Mouse (Mus musculus) intestine, embryonic 16.5 days (tissue): Measurements from ENCODE around the gene Edem2. TPM values are rescaled to one million over a fixed set of nuclear protein-coding genes. Genes with fewer than 3 reads are reported as not detected.
"Not testable (repeated sequence)": the region's sequence is repeated elsewhere in the genome, so short reads cannot be mapped to it uniquely, and the experiment has no call there.

Source experiments
- ATAC-seq: fragments of 200-750 bp; cut with Nextera tagmentation; 2 replicates; pipeline ENCODE4 v1.8.0; 2017; ENCODE audit warnings: moderate TSS enrichment, moderate library complexity
- H3K27ac ChIP-seq: fragments of 300-500 bp; sonication (generic); 2 replicates; pipeline ENCODE4 v1.5.1; 2014; ENCODE audit warnings: mild to moderate bottlenecking, low read length
- H3K27me3 ChIP-seq: fragments of 300-500 bp; sonication (generic); replicated peaks from 2 replicates; pipeline ENCODE4 v1.6.1; 2014; ENCODE audit warnings: low read length, control low read depth, mixed read lengths; ENCODE audit not compliant: control insufficient read depth, insufficient read depth
- H3K36me3 ChIP-seq: fragments of 300-500 bp; sonication (generic); 2 replicates; pipeline ENCODE4 v1.6.1; 2014; ENCODE audit warnings: low read length, control low read depth; ENCODE audit not compliant: control insufficient read depth, insufficient read depth
- H3K4me1 ChIP-seq: fragments of 300-500 bp; sonication (generic); 2 replicates; pipeline ENCODE4 v1.6.1; 2014; ENCODE audit warnings: low read length, control low read depth, mixed read lengths; ENCODE audit not compliant: control insufficient read depth, insufficient read depth
- H3K4me2 ChIP-seq: fragments of 300-500 bp; sonication (generic); 2 replicates; pipeline ENCODE4 v1.6.1; 2014; ENCODE audit warnings: low read depth, low read length, control low read depth
- H3K4me3 ChIP-seq: fragments of 300-500 bp; sonication (generic); 2 replicates; pipeline ENCODE4 v1.5.1; 2014; ENCODE audit warnings: mild to moderate bottlenecking, low read length
- H3K9ac ChIP-seq: fragments of 300-500 bp; sonication (generic); 2 replicates; pipeline ENCODE4 v1.6.1; 2014; ENCODE audit warnings: low read depth, low read length
- H3K9me3 ChIP-seq: fragments of 300-500 bp; sonication (generic); 2 replicates; pipeline ENCODE4 v1.6.1; 2016; ENCODE audit warnings: low read length, control low read depth; ENCODE audit not compliant: control insufficient read depth
- WGBS: fragments of 180-500 bp; shearing (Covaris S2); extraction: QIAGEN DNeasy Blood & Tissue Kit; methylation state at CpG from one replicate; pipeline ENCODE4 v1.1.7; 2014; 5-methylcytosine and 5-hydroxymethylcytosine counted together
- polyA plus RNA-seq: library from polyadenylated mRNA; unstranded; fragments of >200 nt; fragmentation: Nextera tagmentation; extraction: Ambion mirVana; gene quantifications from 2 replicates; pipeline ENCODE4 v1.2.1, GENCODE M21; 2015

Gene Edem2
- polyA plus RNA-seq, 1 experiment from 2014 or later: 85.7 TPM

DNA sequence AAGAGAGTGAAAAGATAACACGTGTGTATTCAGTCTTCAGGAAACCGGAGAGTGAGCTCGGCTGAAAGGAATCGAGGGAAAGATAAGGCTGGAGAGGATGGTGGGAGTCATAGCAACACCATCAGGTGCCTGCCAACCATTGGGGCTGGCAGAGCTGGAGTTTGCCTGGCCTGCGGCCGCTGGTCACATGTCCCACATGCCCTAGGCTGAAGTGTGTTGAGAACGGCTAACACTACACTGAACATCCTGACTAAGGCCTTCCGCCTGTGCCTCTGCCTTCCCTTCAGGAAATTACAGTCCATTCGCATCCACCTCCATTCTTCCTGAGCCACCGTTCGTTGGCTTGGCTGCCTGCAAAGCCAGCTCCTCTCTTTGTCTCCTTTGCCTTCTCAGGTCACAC lies 12.9 kb upstream of the Edem2 start:
- Histone ChIP-seq H3K9ac (no peak overlapping the region), H3K36me3 (no peaks in the 10 kb centered on the region), H3K9me3 (no peaks in the 10 kb centered on the region), H3K27me3 (no peaks in the 10 kb centered on the region), H3K4me3 (no peak overlapping the region), H3K4me1 (peaks cover 5% of the 10 kb centered on the region; the same call in 1 of the 2 replicates), H3K4me2 (no peak overlapping the region), H3K27ac (no peak overlapping the region)
- 0 out of 2 replicates have a peak, but pooled peaks have one; percentile 31 for ATAC-seq
- 66% methylated on average over 11 of the region's 11 CpGs for WGBS

GRCm38 (mm10) chr2:155737803-155738202 lies 8.5 kb upstream of the Edem2 start:
- Histone ChIP-seq H3K4me2 (no peak overlapping the region), H3K4me3 (no peak overlapping the region), H3K27ac (no peak overlapping the region), H3K36me3 (no peaks in the 10 kb centered on the region), H3K9me3 (no peaks in the 10 kb centered on the region), H3K4me1 (peaks cover under 1% of the 10 kb centered on the region; the same call in 1 of the 2 replicates), H3K27me3 (no peaks in the 10 kb centered on the region), H3K9ac (no peak overlapping the region)
- ATAC-seq: no peak
- WGBS: 67% methylated on average over 9 of the region's 9 CpGs

DNA sequence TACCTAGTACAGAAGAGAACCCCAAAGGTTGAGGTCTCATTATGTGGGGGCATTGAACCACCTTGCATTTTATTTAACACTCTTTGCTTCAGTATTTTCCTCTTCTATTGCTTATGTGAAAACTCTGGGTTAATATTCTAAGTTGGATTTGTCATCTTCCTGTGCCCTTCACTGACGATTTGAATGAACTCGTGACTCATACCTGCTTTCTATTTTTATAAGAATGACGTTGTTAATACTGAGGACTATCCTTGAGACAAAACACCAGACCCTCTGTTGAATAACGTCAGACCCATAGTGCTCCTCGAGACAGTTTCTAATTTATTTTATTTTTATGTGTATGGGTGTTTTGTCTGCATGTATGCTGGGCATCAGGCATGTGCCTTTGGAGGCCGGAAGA lies 7.7 kb upstream of the Edem2 start:
- 70% methylated on average over 6 of the region's 6 CpGs for WGBS
- Histone ChIP-seq H3K9me3 (no peaks in the 10 kb centered on the region), H3K27me3 (no peaks in the 10 kb centered on the region), H3K27ac (no peak overlapping the region), H3K4me3 (no peak overlapping the region), H3K36me3 (no peaks in the 10 kb centered on the region), H3K4me2 (no peak overlapping the region), H3K4me1 (no peaks in the 10 kb centered on the region), H3K9ac (no peak overlapping the region)
- no peak for ATAC-seq

- H3K4me1 ChIP-seq, H3K9me3 ChIP-seq, H3K27ac ChIP-seq, ATAC-seq, H3K4me3 ChIP-seq, H3K9ac ChIP-seq, H3K4me2 ChIP-seq, H3K27me3 ChIP-seq, H3K36me3 ChIP-seq: not testable (repeated sequence)
- WGBS: 82% methylated on average over 5 of the region's 5 CpGs
Measured at GRCm38 (mm10) chr2:155735766-155736165, 6.5 kb upstream of the Edem2 start, which contains the start of gene Gm17581. TSS of gene Gm17581 (minus strand) at chr2:155735866.

DNA sequence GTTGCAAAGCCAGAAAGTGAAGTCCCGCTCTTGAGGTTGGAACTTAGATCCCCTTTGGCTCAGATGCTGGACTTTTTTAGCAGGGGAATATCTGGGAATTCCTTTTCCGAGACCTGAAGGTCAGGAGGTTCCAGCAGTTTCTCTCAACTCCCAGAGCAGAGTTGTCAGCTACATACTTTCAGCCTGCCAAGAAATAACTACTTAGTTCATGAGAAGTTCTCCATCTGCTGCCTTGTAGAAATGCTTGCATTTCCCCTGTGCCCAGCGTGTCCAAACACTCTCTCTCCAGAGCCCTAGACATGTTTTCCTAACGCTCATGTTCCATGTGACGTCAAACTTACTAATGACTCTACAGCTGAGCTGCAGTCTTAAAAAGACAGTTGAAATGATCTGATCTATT lies 5.8 kb upstream of the Edem2 start:
- Histone ChIP-seq H3K9me3 (no peaks in the 10 kb centered on the region), H3K36me3 (no peaks in the 10 kb centered on the region), H3K27ac (no peak overlapping the region), H3K4me1 (no peaks in the 10 kb centered on the region), H3K4me2 (no peak overlapping the region), H3K4me3 (no peak overlapping the region), H3K9ac (no peak overlapping the region), H3K27me3 (no peaks in the 10 kb centered on the region)
- ATAC-seq: no peak
- WGBS: 61% methylated on average over 5 of the region's 5 CpGs

GRCm38 (mm10) chr2:155728742-155729141 lies 533 bp downstream of the Edem2 start:
- peak overlapping the region; percentile 88 for H3K4me3 ChIP-seq
- H3K4me1 ChIP-seq: peaks cover 10% of the 10 kb centered on the region; the same call in 1 of the 2 replicates
- no peaks in the 10 kb centered on the region for H3K27me3 ChIP-seq
- H3K36me3 ChIP-seq: no peaks in the 10 kb centered on the region
- no peaks in the 10 kb centered on the region for H3K9me3 ChIP-seq
- H3K4me2 ChIP-seq: peak overlapping the region; percentile 88
- WGBS: 5% methylated on average over 15 of the region's 15 CpGs
- ATAC-seq: no peak; the same call in 1 of the 2 replicates
- peak overlapping the region; percentile 4; the same call in 1 of the 2 replicates for H3K27ac ChIP-seq
- peak overlapping the region; percentile 84 for H3K9ac ChIP-seq

- peak overlapping the region; percentile 88 for H3K4me3 ChIP-seq
- peak; percentile 41 for ATAC-seq
- no peaks in the 10 kb centered on the region for H3K27me3 ChIP-seq
- H3K4me2 ChIP-seq: peak overlapping the region; percentile 88
- peaks cover 10% of the 10 kb centered on the region; the same call in 1 of the 2 replicates for H3K4me1 ChIP-seq
- no peak overlapping the region for H3K27ac ChIP-seq
- no peaks in the 10 kb centered on the region for H3K9me3 ChIP-seq
- no peaks in the 10 kb centered on the region for H3K36me3 ChIP-seq
- 57% methylated on average over 7 of the region's 7 CpGs for WGBS
- H3K9ac ChIP-seq: no peak overlapping the region
Measured at GRCm38 (mm10) chr2:155727764-155728395, 1.4 kb downstream of the Edem2 start.

DNA sequence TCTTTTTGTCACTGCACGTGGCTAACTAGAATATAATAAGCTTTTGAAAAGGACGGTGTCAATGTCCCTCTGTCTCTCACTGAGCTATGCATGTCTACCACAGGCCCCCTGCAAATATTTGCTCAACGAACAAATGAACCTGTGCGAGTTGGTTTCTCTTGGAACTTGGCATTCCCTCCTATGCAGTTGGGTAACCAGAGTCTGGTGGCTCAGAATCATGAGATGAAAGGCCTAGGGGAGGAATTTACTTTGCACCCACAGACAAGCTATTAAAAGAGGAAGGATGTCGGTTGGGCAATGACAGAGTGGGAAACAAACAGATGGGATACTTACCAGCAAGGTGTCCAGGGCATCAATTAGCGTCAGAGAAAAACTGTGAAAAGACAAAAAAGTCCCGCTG lies 3.0 kb downstream of the Edem2 start:
- Histone ChIP-seq H3K4me3 (no peak overlapping the region), H3K4me2 (no peak overlapping the region), H3K9ac (no peak overlapping the region), H3K27ac (no peak overlapping the region), H3K27me3 (no peaks in the 10 kb centered on the region), H3K9me3 (no peaks in the 10 kb centered on the region), H3K36me3 (no peaks in the 10 kb centered on the region), H3K4me1 (peaks cover 10% of the 10 kb centered on the region; the same call in 1 of the 2 replicates)
- 74% methylated on average over 7 of the region's 7 CpGs for WGBS
- no peak for ATAC-seq

- Histone ChIP-seq H3K27me3 (no peaks in the 10 kb centered on the region), H3K36me3 (no peaks in the 10 kb centered on the region), H3K9me3 (no peaks in the 10 kb centered on the region), H3K9ac (no peak overlapping the region), H3K4me2 (no peak overlapping the region), H3K27ac (no peak overlapping the region), H3K4me1 (peaks cover 10% of the 10 kb centered on the region; the same call in 1 of the 2 replicates), H3K4me3 (no peak overlapping the region)
- 84% methylated on average over 6 of the region's 6 CpGs for WGBS
- no peak for ATAC-seq
Measured at GRCm38 (mm10) chr2:155724526-155724925, 4.7 kb downstream of the Edem2 start.

- no peak overlapping the region for H3K4me2 ChIP-seq
- WGBS: 70% methylated on average over 5 of the region's 5 CpGs
Measured at GRCm38 (mm10) chr2:155724036-155724435, 5.2 kb downstream of the Edem2 start.

More at GRCm38 (mm10) chr2:155724036-155724435, 5.2 kb downstream of the Edem2 start:
- Histone ChIP-seq H3K9ac (no peak overlapping the region), H3K36me3 (no peaks in the 10 kb centered on the region), H3K4me3 (no peak overlapping the region), H3K27ac (no peak overlapping the region), H3K9me3 (no peaks in the 10 kb centered on the region), H3K27me3 (no peaks in the 10 kb centered on the region), H3K4me1 (peaks cover 10% of the 10 kb centered on the region; the same call in 1 of the 2 replicates)
- no peak for ATAC-seq
